Mouse (Mus musculus): ENCODE measurements around the gene Prpf3.

GRCm38 (mm10) chr3:95901616-95902372 is 46.1 kb upstream of the Prpf3 start:
- no peak for TF ChIP-seq CTCF (IDR thresholded peaks at IDR 0.05; ENCODE audit: low read depth, low read length)
- TF ChIP-seq POLR2A (IDR thresholded peaks at IDR 0.05; ENCODE audit: insufficient read depth, low read length) = no peak
- TF ChIP-seq EP300 (IDR thresholded peaks at IDR 0.05; ENCODE audit: insufficient read depth, low read depth, low read length) = no peak

Data from ES-Bruce4 (cell line).